11 mouse cellular contexts compared by ENCODE assay signal in the genomic region with DNA sequence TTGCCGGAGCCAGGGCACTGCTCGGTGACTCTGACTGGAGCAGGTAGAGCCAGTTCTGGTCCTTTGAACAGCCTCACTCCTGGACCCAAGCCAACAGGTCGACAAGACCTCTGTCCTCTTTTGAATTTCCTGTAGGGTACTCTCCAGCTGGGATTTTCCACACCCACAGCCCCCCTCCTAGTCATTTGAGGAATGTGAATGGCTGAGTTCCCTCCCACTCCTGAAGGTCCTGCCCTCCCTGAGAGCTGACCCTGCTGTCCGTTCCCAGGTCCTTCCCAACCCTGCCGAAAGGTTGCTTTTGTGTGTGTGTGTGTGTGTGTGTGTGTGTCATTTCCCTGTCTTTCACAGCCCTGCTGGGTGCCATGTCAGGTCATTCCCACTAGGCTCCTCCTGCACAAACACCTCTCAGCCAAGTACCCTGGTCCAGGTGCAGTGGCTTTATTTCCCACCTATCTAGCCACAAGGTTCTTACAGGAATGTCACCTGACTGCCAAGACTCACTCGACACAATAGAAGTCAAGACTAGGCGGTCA. TPM values are rescaled to one million over a fixed set of nuclear protein-coding genes. Genes with fewer than 3 reads are reported as not detected.
A peak's percentile ranks its signal among the peaks of the same experiment; 100 is the strongest.
DNase-seq lines count a peak whose midpoint lies in the region; ATAC-seq and TF ChIP-seq lines count a peak whose summit lies in the region.
"Had no signal": no experiment of that assay in that cellular context is flagged by ENCODE, and none has a peak within 500 bp of the region (broad histone marks: within the 10 kb centered on the region; RNA-seq: fewer than 3 reads in every experiment).

No protein-coding gene starts in this region.

- no peaks in the 10 kb centered on the region for H3K27me3 ChIP-seq in embryonic facial prominence, embryonic 14.5 days (replicated peaks; ENCODE audit: control insufficient read depth, insufficient read depth, low read length)
- H3K27me3 ChIP-seq in liver, postnatal 0 days (ENCODE audit: insufficient read depth, low read length), result no peaks in the 10 kb centered on the region
- no peaks in the 10 kb centered on the region for H3K27me3 ChIP-seq in stomach, embryonic 14.5 days (ENCODE audit: control insufficient read depth, insufficient read depth, low read length)
- H3K27me3 ChIP-seq in midbrain, embryonic 13.5 days, result no peaks in the 10 kb centered on the region
- H3K27me3 ChIP-seq: midbrain, embryonic 15.5 days had no signal

- intact Hi-C loops in heart, postnatal 10 days (cut with DNase I), result no loop called here

- H3K4me2 ChIP-seq in embryonic facial prominence, embryonic 14.5 days (ENCODE audit: low read depth, low read length), result no peak overlapping the region
- no peak overlapping the region for H3K4me2 ChIP-seq in liver, postnatal 0 days (ENCODE audit: low read depth, low read length)
- no peak overlapping the region for H3K4me2 ChIP-seq in stomach, embryonic 14.5 days (replicated peaks; ENCODE audit: low read depth, low read length)
- H3K4me2 ChIP-seq in midbrain, embryonic 13.5 days (replicated peaks), result no peak overlapping the region
- H3K4me2 ChIP-seq: midbrain, embryonic 15.5 days had no signal

- peak; percentile 33; the same call in 1 of the 2 replicates for ATAC-seq in embryonic facial prominence, embryonic 14.5 days (ENCODE audit: low read depth)
- peak; percentile 66 for ATAC-seq in liver, postnatal 0 days
- peak; percentile 71 for ATAC-seq in stomach, embryonic 14.5 days (ENCODE audit: insufficient number of reproducible peaks, insufficient read depth, low FRiP score, low read depth)
- no peak for ATAC-seq in midbrain, embryonic 13.5 days
- ATAC-seq: hindbrain, embryonic 16.5 days; midbrain, embryonic 15.5 days had no signal

- H3K4me1 ChIP-seq in embryonic facial prominence, embryonic 14.5 days (ENCODE audit: control insufficient read depth, insufficient read depth, low read length), result no peaks in the 10 kb centered on the region
- peaks cover 17% of the 10 kb centered on the region for H3K4me1 ChIP-seq in liver, postnatal 0 days (ENCODE audit: insufficient read depth)
- H3K4me1 ChIP-seq in stomach, embryonic 14.5 days (ENCODE audit: control insufficient read depth, insufficient read depth, low read length), result no peaks in the 10 kb centered on the region
- H3K4me1 ChIP-seq in midbrain, embryonic 13.5 days (replicated peaks), result no peaks in the 10 kb centered on the region
- H3K4me1 ChIP-seq: heart, embryonic 10.5 days; midbrain, embryonic 15.5 days had no signal

- H3K9me3 ChIP-seq in embryonic facial prominence, embryonic 14.5 days (ENCODE audit: control insufficient read depth, low read length), result no peaks in the 10 kb centered on the region
- H3K9me3 ChIP-seq in liver, postnatal 0 days (ENCODE audit: low read length), result no peaks in the 10 kb centered on the region
- 0 out of 2 replicates have a peak, but pooled peaks cover 2% of the 10 kb centered on the region for H3K9me3 ChIP-seq in stomach, embryonic 14.5 days (ENCODE audit: control insufficient read depth, low read depth, low read length)
- no peaks in the 10 kb centered on the region for H3K9me3 ChIP-seq in midbrain, embryonic 13.5 days
- H3K9me3 ChIP-seq: midbrain, embryonic 15.5 days had no signal

- 62% methylated on average over 6 of the region's 7 CpGs for WGBS in embryonic facial prominence, embryonic 14.5 days
- WGBS in liver, postnatal 0 days (ENCODE audit: insufficient replicate concordance), result 52% methylated on average over 7 of the region's 7 CpGs
- 40% methylated on average over 7 of the region's 7 CpGs for WGBS in stomach, embryonic 14.5 days
- 67% methylated on average over 7 of the region's 7 CpGs for WGBS in midbrain, embryonic 13.5 days

- DNase-seq in embryonic facial prominence, embryonic 14.5 days (ENCODE audit: low spot score), result peak; percentile 63
- peak; percentile 58 to 69 for DNase-seq in kidney, adult 8-10 months
- peak; percentile 73 for DNase-seq in liver, postnatal 0 days
- DNase-seq in heart, postnatal 10 days, result no peak
- DNase-seq in B cell, adult 2 months, result no peak

- peaks cover 6% of the 10 kb centered on the region; the same call in 1 of the 2 replicates for H3K36me3 ChIP-seq in embryonic facial prominence, embryonic 14.5 days (ENCODE audit: control insufficient read depth, insufficient read depth, low read length)
- H3K36me3 ChIP-seq in liver, postnatal 0 days (replicated peaks; ENCODE audit: insufficient read depth, low read length), result 0 out of 2 replicates have a peak, but pooled peaks cover 2% of the 10 kb centered on the region
- H3K36me3 ChIP-seq in stomach, embryonic 14.5 days (ENCODE audit: control insufficient read depth, insufficient read depth, low read length), result no peaks in the 10 kb centered on the region; the same call in 1 of the 2 replicates
- peaks cover 6% of the 10 kb centered on the region for H3K36me3 ChIP-seq in midbrain, embryonic 13.5 days
- H3K36me3 ChIP-seq: midbrain, embryonic 15.5 days had no signal

- H3K9ac ChIP-seq in embryonic facial prominence, embryonic 14.5 days (ENCODE audit: low read depth, low read length), result no peak overlapping the region
- no peak overlapping the region for H3K9ac ChIP-seq in liver, postnatal 0 days (replicated peaks)
- H3K9ac ChIP-seq in stomach, embryonic 14.5 days (replicated peaks; ENCODE audit: low read depth, low read length), result no peak overlapping the region
- no peak overlapping the region for H3K9ac ChIP-seq in midbrain, embryonic 13.5 days (replicated peaks)
- H3K9ac ChIP-seq: midbrain, embryonic 15.5 days had no signal

- peak; percentile 14; the same call in 1 of the 2 replicates for TF ChIP-seq EP300 in liver, postnatal 0 days (IDR thresholded peaks at IDR 0.05; ENCODE audit: low read depth)

- no peak overlapping the region for H3K27ac ChIP-seq in embryonic facial prominence, embryonic 14.5 days (replicated peaks; ENCODE audit: low read depth, low read length)
- H3K27ac ChIP-seq in liver, postnatal 0 days (ENCODE audit: low read depth), result peak overlapping the region; percentile 94
- no peak overlapping the region for H3K27ac ChIP-seq in stomach, embryonic 14.5 days (ENCODE audit: low read length)
- no peak overlapping the region for H3K27ac ChIP-seq in midbrain, embryonic 13.5 days
- H3K27ac ChIP-seq: heart, embryonic 10.5 days; midbrain, embryonic 15.5 days had no signal

- no peak overlapping the region for H3K4me3 ChIP-seq in embryonic facial prominence, embryonic 14.5 days (ENCODE audit: low read depth, low read length)
- no peak overlapping the region for H3K4me3 ChIP-seq in liver, postnatal 0 days (ENCODE audit: low read depth, low read length)
- H3K4me3 ChIP-seq in stomach, embryonic 14.5 days (ENCODE audit: low read depth, low read length), result no peak overlapping the region
- no peak overlapping the region for H3K4me3 ChIP-seq in midbrain, embryonic 13.5 days (replicated peaks)
- H3K4me3 ChIP-seq: heart, embryonic 10.5 days; midbrain, embryonic 15.5 days had no signal

- no peak for TF ChIP-seq CTCF in liver, postnatal 0 days (IDR thresholded peaks at IDR 0.05; ENCODE audit: low read depth)

RNA-seq across cellular contexts. Expression of gene Hp, which starts 8.1 kb away (rescaled TPM):
- 2.3 and 4.3 TPM in 2 replicates for polyA plus RNA-seq in embryonic facial prominence, embryonic 14.5 days (2014; fragmentation: Nextera tagmentation; extraction: Ambion mirVana)
- 4,025 and 4,072 TPM in 2 replicates for polyA plus RNA-seq in liver, postnatal 0 days (2015; fragmentation: Nextera tagmentation; extraction: Ambion mirVana)
- 0.85 and 1.9 TPM in 2 replicates for polyA plus RNA-seq in stomach, embryonic 14.5 days (2014; fragmentation: Nextera tagmentation; extraction: Ambion mirVana)
- polyA plus RNA-seq in midbrain, embryonic 13.5 days (2015; fragmentation: Nextera tagmentation; extraction: Ambion mirVana), result 0.24 and 0.35 TPM in 2 replicates
- total RNA-seq in heart, postnatal 10 days (2021), result 1 to 10 TPM; 2.6 to 4.5 TPM
- total RNA-seq: left cerebral cortex, postnatal 14 days had no signal

RNA-seq across cellular contexts. Expression of gene Txnl4b, which starts 21.3 kb away (rescaled TPM):
- 23.5 and 25.4 TPM in 2 replicates for polyA plus RNA-seq in embryonic facial prominence, embryonic 14.5 days (2014; fragmentation: Nextera tagmentation; extraction: Ambion mirVana)
- polyA plus RNA-seq in liver, postnatal 0 days (2015; fragmentation: Nextera tagmentation; extraction: Ambion mirVana), result 10.5 and 11.4 TPM in 2 replicates
- 20.6 and 21.2 TPM in 2 replicates for polyA plus RNA-seq in stomach, embryonic 14.5 days (2014; fragmentation: Nextera tagmentation; extraction: Ambion mirVana)
- 30.9 and 34.1 TPM in 2 replicates for polyA plus RNA-seq in midbrain, embryonic 13.5 days (2015; fragmentation: Nextera tagmentation; extraction: Ambion mirVana)
- total RNA-seq in heart, postnatal 10 days (2021), result 1 to 10 TPM; 5.3 to 6.9 TPM

RNA-seq across cellular contexts. Expression of gene Dhx38, which starts 21.4 kb away (rescaled TPM):
- 17.4 and 19.5 TPM in 2 replicates for polyA plus RNA-seq in embryonic facial prominence, embryonic 14.5 days (2014; fragmentation: Nextera tagmentation; extraction: Ambion mirVana)
- 4.8 and 5.6 TPM in 2 replicates for polyA plus RNA-seq in liver, postnatal 0 days (2015; fragmentation: Nextera tagmentation; extraction: Ambion mirVana)
- polyA plus RNA-seq in stomach, embryonic 14.5 days (2014; fragmentation: Nextera tagmentation; extraction: Ambion mirVana), result 18.3 and 19.2 TPM in 2 replicates
- 22.8 and 24.7 TPM in 2 replicates for polyA plus RNA-seq in midbrain, embryonic 13.5 days (2015; fragmentation: Nextera tagmentation; extraction: Ambion mirVana)
- total RNA-seq in heart, postnatal 10 days (2021), result 10 to 100 TPM; 18.0 to 18.6 TPM

RNA-seq across cellular contexts. Expression of gene Dhodh, which starts 21.4 kb away (rescaled TPM):
- 34.7 and 39.3 TPM in 2 replicates for polyA plus RNA-seq in embryonic facial prominence, embryonic 14.5 days (2014; fragmentation: Nextera tagmentation; extraction: Ambion mirVana)
- polyA plus RNA-seq in liver, postnatal 0 days (2015; fragmentation: Nextera tagmentation; extraction: Ambion mirVana), result 9.7 and 11.4 TPM in 2 replicates
- polyA plus RNA-seq in stomach, embryonic 14.5 days (2014; fragmentation: Nextera tagmentation; extraction: Ambion mirVana), result 40.1 and 45.1 TPM in 2 replicates
- 36.8 and 36.9 TPM in 2 replicates for polyA plus RNA-seq in midbrain, embryonic 13.5 days (2015; fragmentation: Nextera tagmentation; extraction: Ambion mirVana)
- 10 to 100 TPM; 14.1 to 18.7 TPM for total RNA-seq in heart, postnatal 10 days (2021)

RNA-seq across cellular contexts. Expression of gene Pkd1l3, which starts 27.3 kb away (rescaled TPM):
- polyA plus RNA-seq in embryonic facial prominence, embryonic 14.5 days (2014; fragmentation: Nextera tagmentation; extraction: Ambion mirVana), result 0.24 TPM in 1 of 2 replicates, not detected in the other
- polyA plus RNA-seq in liver, postnatal 0 days (2015; fragmentation: Nextera tagmentation; extraction: Ambion mirVana), result 0.26 and 0.28 TPM in 2 replicates
- 0.14 TPM in 1 of 2 replicates, not detected in the other for polyA plus RNA-seq in stomach, embryonic 14.5 days (2014; fragmentation: Nextera tagmentation; extraction: Ambion mirVana)
- polyA plus RNA-seq in midbrain, embryonic 13.5 days (2015; fragmentation: Nextera tagmentation; extraction: Ambion mirVana), result 0.12 and 0.21 TPM in 2 replicates
- under 1 TPM in 1 of 2 experiments, not detected in 1; 0.26 TPM for total RNA-seq in heart, postnatal 10 days (2021)

Comparison
In these comparisons a context has a peak if more than half of its experiments do, and no peak if none do; other contexts are left out.
1. DNase-seq: peak in embryonic facial prominence, embryonic 14.5 days (single experiment), kidney, adult 8-10 months (2 of 2) and liver, postnatal 0 days (single experiment); none in heart, postnatal 10 days (0 of 2) and B cell, adult 2 months (0 of 2).
2. RNA of gene Hp, which starts 8.1 kb away (polyA plus RNA-seq): 4,025 to 4,072 TPM in liver, postnatal 0 days; 2.3 to 4.3 TPM in embryonic facial prominence, embryonic 14.5 days, 0.85 to 1.9 TPM in stomach, embryonic 14.5 days and 0.24 to 0.35 TPM in midbrain, embryonic 13.5 days; every median in the first group is over 100 times any median in the second.